Mouse (Mus musculus) embryo, embryonic 10 days (tissue): ENCODE measurements around the gene Atg4d.
"Not testable (repeated sequence)": the region's sequence is repeated elsewhere in the genome, so short reads cannot be mapped to it uniquely, and the experiment has no call there.

Experiments used
- DNase-seq: peaks from one replicate; pipeline ENCODE4 v3.0.0-alpha.2; 2015; ENCODE audit warnings: low spot score

Gene Atg4d

GRCm38 (mm10) chr9:21265000-21265561 is at the start of gene Atg4d:
Gene Atg4d (plus strand): TSS chr9:21265293.
- peak; percentile 100 for DNase-seq

GRCm38 (mm10) chr9:21216050-21216841 is 48.8 kb upstream of the Atg4d start:
- peak; percentile 59 for DNase-seq

DNA sequence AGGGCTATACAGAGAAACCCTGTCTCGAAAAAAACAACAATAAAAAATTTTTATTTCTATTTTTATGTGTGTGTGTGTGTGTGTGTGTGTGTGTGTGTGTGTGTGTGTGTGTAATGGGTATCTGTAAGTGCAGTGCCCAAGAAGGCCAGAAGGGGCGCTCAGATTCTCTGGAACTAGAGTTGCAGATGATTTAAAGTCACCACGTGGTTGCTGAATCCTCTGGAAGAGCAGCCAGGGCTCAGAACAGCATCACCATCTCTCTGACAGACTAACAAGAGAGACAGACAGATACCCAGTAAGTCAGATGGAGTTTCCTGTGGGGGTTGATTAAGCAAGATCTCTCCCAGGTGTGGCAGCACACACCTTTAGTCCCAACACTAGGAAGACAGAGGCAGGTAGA is 45.3 kb upstream of the Atg4d start:
- no peak for DNase-seq

DNA sequence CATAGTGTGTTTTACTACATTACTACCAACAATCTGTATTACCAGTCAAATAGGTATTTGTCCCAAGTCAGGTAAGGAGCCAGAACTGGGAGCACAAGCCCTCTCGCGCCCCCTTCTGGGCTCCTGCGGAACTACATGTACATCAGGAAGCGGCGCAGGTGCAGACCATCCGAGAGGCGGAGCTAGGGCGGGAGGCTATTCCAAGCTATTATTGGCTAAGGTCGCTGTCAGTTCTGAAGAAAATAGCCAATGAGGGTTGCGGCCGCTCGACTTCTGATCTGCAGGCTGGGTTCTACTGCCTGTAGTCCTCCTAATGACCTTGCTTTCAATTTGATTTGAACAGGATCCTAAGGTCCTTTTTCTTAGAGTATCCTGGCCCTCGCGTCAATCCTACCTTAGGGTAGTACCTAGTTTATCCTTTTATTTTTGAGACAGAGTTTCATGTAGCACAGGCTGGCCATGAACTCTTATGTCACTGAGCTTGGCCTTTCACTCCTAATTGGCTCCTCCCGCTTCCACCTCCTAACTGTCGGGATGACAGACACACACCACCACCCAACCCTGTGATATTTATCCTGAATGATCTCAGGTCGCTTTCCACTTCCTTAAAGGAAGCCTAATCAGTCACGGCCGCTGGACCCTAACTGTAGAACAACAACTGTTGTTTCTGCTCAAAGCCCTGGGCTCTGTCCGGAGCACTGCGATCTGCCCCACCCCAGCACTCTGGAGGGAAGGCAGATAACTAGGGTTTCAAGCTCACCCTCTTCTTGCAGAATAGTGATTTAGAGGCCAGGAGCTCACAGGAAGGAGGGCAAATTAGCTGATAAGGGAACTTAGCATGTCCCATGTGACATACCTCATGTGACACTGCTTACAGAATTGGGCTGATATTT is 44.4 kb upstream of the Atg4d start:
- peak; percentile 94 for DNase-seq

GRCm38 (mm10) chr9:21221383-21221929 is 43.6 kb upstream of the Atg4d start:
- DNase-seq = peak; percentile 89

GRCm38 (mm10) chr9:21223490-21223889 is 41.6 kb upstream of the Atg4d start:
- not testable (repeated sequence) for DNase-seq

GRCm38 (mm10) chr9:21223906-21224305 is 41.2 kb upstream of the Atg4d start:
- DNase-seq = no peak

GRCm38 (mm10) chr9:21224576-21225414 is 40.3 kb upstream of the Atg4d start:
- peak; percentile 81 for DNase-seq

GRCm38 (mm10) chr9:21225415-21225758 is 39.7 kb upstream of the Atg4d start:
- DNase-seq = no peak

GRCm38 (mm10) chr9:21227342-21227741 is 37.8 kb upstream of the Atg4d start:
- DNase-seq = peak; percentile 67

- DNase-seq = no peak
Measured at GRCm38 (mm10) chr9:21231551-21231950, 33.5 kb upstream of the Atg4d start.

DNA sequence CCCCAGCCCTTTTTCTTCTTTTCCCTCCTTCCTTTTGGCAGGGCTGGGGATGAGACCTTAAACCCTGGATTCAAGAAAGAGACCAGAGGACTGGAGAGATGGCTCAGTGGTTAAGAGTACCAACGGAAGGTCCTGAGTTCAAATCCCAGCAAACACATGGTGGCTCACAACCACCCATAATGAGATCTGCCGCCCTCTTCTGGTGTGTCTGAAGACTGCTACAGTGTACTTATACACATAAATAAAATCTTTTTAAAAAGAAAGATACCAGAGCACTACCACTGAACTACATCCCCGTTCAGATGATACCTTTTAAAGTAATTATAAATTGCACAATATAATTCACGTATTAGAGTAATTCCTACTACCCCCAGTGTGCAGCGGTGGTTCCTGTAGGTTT is 32.2 kb upstream of the Atg4d start:
- DNase-seq = no peak

DNA sequence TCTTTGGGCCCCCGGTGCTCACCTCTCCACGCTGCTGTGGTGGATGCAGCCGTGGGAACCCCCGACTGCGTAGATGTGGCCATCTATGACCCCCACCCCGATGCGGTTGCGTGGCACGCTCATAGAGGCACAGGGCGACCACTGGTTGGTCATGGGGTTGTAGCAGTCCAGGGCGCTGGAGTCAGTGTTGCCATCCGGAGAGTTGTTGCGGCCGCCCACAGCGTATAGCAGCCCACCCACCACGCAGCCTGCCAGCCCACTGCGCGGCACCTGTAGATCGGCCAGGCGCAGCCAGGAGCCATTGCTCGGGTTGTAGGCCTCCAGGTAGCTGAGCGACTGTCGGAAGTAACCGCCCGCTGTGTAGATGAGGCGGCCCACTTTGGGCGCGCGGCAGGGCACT is 31.7 kb upstream of the Atg4d start:
- DNase-seq = no peak

DNA sequence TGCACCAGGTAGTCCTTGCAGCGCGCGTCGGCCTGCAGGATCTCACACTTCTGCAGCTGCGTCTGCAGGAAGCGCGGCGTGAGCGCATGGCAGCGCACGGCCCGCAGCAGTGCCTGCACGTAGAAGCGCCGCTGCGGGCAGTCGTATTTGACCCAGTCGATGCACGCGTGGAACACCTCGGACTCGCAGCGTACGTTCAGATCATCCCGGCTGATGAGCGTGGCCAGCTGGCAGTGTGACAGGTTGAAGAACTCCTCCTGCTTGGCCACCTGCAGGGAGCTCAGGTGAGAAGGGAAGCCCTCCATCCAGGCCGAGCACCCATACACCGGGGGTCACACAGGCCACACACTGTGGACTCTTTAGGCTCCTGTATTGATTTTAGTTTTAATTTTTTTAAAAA is 31.3 kb upstream of the Atg4d start:
- no peak for DNase-seq

- no peak for DNase-seq
Measured at GRCm38 (mm10) chr9:21235341-21235740, 29.8 kb upstream of the Atg4d start.

DNA sequence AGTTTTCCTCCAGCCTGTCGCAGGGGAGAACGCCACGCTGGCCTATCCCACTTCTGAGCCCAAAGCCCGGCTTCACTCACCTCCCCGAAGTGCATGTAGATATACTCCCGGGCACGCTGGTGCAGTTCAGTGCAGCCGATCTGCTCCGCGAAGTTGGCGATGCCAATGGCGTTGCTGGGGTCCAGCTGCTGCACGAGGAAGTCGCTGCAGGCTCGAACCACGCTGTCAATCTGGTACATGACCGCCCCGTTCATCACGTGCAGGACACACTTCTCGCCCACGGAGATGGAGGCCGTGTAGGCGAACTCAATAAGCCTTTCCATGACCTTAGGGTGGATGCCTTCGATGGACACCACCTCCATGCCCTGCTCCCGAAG is 28.1 kb upstream of the Atg4d start:
- DNase-seq = no peak

DNA sequence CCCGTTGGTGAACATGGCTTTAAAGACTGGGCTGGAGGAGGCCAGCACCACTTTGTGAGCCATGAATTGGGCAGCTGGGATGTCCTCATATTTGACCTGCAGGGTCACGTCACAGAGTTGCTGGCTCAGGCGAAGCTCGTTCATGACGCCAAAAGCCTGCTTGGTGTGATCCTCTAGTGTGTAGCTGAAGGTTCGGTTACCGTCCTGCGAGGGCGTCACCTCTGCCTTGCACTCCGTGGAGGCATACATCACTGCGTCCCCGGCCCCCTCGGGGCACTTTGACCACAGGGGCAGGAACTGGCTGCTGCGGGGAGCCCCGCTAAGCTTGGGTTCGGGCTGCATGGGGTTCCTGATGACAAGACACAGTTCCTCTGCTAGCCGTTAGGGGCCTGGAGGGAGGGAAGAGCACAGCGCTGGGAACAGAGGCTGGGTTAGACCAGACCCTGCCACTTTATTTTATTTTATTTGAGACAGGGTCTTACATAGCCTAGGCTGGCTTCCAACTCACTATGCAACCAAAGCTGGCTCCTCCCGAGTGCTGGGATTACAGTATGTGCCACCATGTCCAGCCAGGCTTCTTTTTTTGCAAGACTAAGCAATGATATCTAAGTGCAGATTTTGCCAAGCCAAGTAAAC is 27.6 kb upstream of the Atg4d start:
- DNase-seq = peak; percentile 65

GRCm38 (mm10) chr9:21238004-21238732 is 26.9 kb upstream of the Atg4d start:
- peak; percentile 40 for DNase-seq

DNA sequence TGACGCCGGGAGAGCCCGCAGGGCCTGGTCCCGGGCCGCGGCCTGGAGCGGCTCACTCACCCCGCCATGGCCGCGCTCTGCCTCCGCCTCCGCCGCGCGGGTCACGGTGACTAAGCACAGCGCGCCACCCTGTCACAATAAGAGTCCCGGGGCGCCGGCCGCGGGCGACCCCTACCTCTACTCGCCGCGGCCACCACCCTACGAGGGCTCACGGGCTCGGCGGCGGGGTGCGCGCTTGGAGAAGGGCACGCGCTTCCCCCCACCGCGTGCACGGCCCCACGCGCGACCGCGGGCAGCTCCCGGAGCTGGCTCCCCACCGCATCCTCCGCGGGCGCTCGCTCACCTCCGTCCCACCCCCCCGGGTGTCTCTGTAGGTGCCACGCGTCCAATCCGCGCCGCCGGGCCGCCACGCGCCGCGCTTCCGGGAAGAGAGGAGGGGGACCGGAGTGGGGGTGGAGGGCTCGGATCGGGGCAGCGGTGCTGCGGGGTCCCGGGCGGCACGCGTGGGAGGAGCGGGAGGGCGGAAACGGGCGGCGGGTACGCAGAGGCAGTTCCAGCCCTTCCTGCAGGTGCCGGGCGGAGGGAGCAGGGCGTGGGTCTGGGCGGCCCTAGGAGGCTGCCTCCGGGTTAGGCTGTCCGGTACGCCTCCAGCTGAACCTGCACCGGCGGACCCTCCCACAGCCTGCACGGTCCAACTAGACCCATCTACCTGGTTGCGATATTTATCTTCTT is 26.2 kb upstream of the Atg4d start, which contains the start of gene Keap1:
Keap1 (minus strand) TSS at position 629 of the 732 bp plus-strand sequence.
- peak; percentile 89 for DNase-seq

DNA sequence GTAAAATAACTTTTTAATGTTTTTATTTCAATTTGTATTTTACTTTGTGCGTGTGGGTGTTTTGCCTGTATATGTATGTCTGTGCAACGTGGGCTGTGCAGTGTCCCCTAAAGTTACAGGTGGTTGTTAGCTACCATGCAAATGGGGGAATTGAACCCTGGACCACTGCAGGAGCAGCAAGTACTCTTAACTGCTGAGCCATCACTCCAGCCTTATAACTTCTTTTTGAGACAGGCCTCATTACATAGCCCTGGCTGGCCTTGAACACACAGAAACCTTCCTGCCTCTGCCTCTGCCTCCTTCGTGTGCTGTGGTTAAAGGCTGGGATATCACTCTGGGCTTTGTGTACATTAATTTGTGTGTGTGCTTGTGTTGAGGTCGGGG is 25.6 kb upstream of the Atg4d start:
- no peak for DNase-seq
